Mouse (Mus musculus) spleen, postnatal 10 days (tissue): ENCODE measurements around the gene Tmem121b.
A peak's percentile ranks its signal among the peaks of the same experiment; 100 is the strongest.

Experiments used
- DNase-seq, 2 experiments: peaks; one replicate each; pipeline ENCODE4 v3.0.0; 2021 to 2022; ENCODE audit warnings: low spot score in 2 of 2

Gene Tmem121b

DNA sequence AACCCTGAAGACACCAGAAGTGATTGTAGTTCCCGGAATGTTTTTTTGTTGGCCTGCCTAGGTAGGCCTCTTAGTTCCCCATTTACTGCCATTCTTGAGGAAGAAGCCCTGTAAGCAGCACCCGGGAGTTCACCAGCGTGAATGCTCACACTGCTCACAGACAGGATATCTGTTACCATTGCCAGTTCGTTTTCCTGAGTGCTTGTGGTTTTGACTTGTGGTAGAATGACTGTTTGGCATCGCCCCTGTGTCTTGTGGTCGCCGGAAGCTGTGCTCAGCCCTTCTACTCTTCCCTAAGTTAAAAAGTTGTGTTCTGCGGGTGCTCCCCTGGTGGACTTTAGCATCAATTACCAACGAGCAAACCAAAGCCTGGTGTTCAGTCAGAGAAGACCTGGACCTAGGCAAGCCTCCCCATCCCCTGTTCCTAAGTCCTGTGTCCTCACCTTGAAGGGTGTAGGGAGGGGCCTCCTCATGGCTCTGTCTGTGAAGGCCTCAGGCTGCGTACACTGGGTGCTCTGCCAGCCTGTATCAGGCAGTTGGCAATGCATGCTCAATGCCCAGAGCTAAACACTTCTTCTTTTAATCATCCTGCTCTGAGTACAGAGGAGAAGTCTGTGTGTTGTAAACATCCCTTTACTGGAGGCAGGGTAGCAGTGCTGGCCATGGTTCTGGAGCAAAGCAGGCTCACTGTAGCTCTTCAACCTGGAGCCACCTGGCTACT, 26.8 kb downstream of the Tmem121b start:
- peak; percentile 38 to 51 for DNase-seq

GRCm38 (mm10) chr6:120465393-120465792, 28.2 kb downstream of the Tmem121b start:
- peak in 1 of 2 experiments; percentile 7 for DNase-seq

- peak in 1 of 2 experiments; percentile 18 for DNase-seq
Observed at GRCm38 (mm10) chr6:120464406-120464939, 29.1 kb downstream of the Tmem121b start.

- DNase-seq = peak; percentile 53 to 72
Observed at GRCm38 (mm10) chr6:120463884-120464283, 29.7 kb downstream of the Tmem121b start.

- DNase-seq = peak; percentile 84 to 88
Observed at GRCm38 (mm10) chr6:120463086-120463871, 30.3 kb downstream of the Tmem121b start, which contains the start of gene Il17ra. Il17ra (plus strand) TSS chr6:120463247.

- DNase-seq = no peak
Observed at GRCm38 (mm10) chr6:120462251-120462650, 31.4 kb downstream of the Tmem121b start.

- no peak for DNase-seq
Observed at GRCm38 (mm10) chr6:120461217-120461616, 32.4 kb downstream of the Tmem121b start.

- DNase-seq = no peak
Observed at GRCm38 (mm10) chr6:120457751-120458150, 35.9 kb downstream of the Tmem121b start.

DNA sequence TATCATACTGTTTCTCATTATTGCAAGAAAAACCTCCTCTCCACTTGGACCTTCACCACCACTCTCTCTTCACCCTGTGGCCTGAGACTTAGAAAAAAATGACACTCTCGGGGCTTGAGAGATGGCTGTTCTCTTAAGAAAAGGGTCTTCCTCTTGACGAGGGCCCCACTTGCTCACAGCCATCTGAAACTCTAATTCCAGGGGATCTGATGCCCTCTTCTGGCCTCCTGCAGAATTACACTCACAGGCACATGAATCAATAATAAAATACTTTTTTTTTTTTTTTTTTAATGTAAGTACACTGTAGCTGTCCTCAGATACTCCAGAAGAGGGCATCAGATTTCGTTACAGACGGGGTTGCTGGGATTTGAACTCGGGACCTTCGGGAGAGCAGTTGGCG, 36.5 kb downstream of the Tmem121b start:
- peak in 1 of 2 experiments; percentile 46 for DNase-seq

GRCm38 (mm10) chr6:120454627-120455077, 39.0 kb downstream of the Tmem121b start:
- DNase-seq = no peak

DNA sequence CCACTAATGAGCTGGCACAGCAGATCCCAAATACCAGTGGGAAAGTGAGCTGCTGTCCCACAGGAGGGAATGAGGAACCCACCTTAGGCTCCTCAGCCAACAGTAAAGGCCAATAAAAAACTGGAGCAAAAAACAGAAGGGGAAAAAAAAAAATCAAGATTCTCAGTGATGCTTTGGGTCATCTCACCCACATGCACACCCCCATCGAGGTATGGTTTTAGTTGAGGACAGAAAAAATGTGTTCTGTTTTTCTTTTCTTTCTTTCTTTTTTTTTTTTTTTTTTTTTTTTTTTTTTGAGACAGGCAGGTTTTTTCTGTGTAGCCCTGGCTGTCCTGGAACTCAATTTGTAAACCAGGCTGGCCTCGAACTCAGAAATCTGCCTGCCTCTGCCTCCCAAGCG, 40.1 kb downstream of the Tmem121b start:
- DNase-seq = no peak

DNA sequence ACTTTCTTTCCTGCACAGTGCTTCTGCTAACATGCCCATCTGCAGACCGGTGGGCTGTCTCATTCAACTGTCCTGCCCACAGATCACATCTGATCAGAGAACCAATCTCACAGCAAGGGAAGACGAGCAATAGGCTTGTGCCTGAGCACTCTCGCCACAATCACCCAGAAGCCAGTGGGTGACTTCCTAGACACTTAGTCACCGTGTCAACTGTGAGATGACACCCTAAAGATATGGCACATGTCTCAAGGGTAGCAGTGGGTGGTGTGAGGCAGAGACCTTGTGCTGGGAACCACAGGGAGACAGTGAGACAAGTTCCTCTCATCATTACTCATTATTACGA, 40.5 kb downstream of the Tmem121b start:
- no peak for DNase-seq

DNA sequence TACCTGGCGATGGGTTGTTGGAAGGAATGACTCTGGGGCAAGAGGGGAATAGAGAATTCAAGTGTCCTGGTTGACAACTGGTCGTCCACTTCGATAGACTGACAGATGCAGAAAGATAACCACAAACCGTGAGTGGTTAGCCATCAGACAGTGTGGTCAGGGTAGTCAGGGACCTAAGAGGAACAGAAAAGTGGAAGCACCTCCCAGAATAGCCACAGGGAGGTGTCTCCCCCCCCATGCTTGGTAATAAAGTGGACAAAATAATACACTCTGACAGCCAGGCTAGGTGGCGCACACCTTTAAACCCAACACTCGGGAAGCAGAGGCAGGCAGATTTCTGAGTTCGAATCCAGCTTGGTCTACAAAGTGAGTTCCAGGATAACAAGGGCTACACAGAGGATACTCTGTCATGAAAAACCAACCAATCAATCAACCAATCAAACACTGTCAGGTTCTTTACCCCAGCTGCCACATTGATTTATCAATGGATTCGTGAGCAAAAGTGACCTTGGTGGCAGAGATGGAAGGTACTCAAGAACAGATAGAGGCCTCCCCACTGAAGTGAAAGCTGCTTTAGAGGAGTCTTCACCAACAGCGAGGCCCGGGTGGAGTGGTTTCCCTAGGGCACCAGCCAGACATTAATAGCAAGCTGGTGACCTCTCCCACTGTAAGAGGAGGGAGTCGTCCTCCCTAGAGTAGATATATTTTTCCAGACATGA, 41.1 kb downstream of the Tmem121b start:
- DNase-seq = no peak

- no peak for DNase-seq
Observed at GRCm38 (mm10) chr6:120450208-120450607, 43.4 kb downstream of the Tmem121b start.

GRCm38 (mm10) chr6:120443363-120444355, 49.9 kb downstream of the Tmem121b start:
- DNase-seq = no peak

- no peak for DNase-seq
Observed at GRCm38 (mm10) chr6:120442171-120442749, 51.3 kb downstream of the Tmem121b start.
